In the genomic region with DNA sequence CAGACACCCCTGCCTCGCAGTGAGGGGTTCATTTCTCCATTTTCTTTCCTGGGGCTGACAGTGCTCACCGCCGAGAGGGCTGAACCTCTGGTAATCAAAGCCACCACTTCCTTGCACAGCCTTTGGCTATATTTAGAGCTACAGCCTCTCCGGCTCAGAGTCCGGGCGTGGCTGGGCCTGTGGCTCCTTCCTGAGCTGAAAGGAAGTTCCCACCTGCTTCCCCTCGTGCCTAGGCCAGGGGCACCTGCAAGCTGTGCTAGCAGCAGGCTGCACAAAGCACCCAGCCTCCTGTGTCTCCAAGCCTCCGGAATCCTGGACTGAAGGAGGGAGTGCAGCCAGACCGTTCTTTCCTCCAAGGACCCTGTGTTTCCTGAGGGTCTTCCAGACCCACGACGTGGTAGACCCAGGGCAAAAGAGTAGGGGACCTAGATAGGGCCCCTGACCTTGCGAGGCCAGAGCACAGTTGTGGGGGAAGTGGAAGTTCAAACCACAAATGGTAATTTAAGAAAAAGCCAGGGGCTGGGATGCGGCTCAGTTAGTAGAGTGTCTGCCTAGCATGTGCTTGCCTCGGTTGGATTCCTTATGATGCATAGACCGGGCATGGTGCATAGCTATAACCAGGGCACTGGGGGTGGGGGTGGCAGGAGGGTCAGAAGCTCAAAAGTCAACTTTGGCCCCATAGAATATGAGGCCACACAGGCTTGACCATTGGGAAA, we compare ENCODE assay signal across 8 mouse cellular contexts. TPM values are rescaled to one million over a fixed set of nuclear protein-coding genes. Genes with fewer than 3 reads are reported as not detected.
DNase-seq lines count a peak whose midpoint lies in the region; ATAC-seq lines count a peak whose summit lies in the region.

No protein-coding gene starts in this region.

- no peak overlapping the region for H3K27ac ChIP-seq in midbrain, embryonic 11.5 days (ENCODE audit: low read depth, low read length)
- no peak overlapping the region for H3K27ac ChIP-seq in midbrain, embryonic 14.5 days (replicated peaks; ENCODE audit: low read depth, low read length)
- H3K27ac ChIP-seq in heart, embryonic 15.5 days: peak overlapping the region; percentile 90
- no peak overlapping the region for H3K27ac ChIP-seq in hindbrain, embryonic 16.5 days (ENCODE audit: low read depth, low read length)

- no peak for ATAC-seq in midbrain, embryonic 11.5 days (ENCODE audit: low FRiP score)
- no peak for ATAC-seq in midbrain, embryonic 14.5 days (ENCODE audit: low FRiP score, low TSS enrichment)
- peak; percentile 28 for ATAC-seq in heart, embryonic 15.5 days (replicated peaks; ENCODE audit: insufficient number of reproducible peaks, insufficient read depth, low FRiP score, low read depth)
- ATAC-seq in hindbrain, embryonic 16.5 days: no peak

- H3K9me3 ChIP-seq in midbrain, embryonic 11.5 days (ENCODE audit: control insufficient read depth, low read length): no peaks in the 10 kb centered on the region
- no peaks in the 10 kb centered on the region for H3K9me3 ChIP-seq in midbrain, embryonic 14.5 days (ENCODE audit: control insufficient read depth, low read length)
- H3K9me3 ChIP-seq in heart, embryonic 15.5 days (replicated peaks): no peaks in the 10 kb centered on the region
- H3K9me3 ChIP-seq in hindbrain, embryonic 16.5 days (ENCODE audit: control insufficient read depth, low read length): no peaks in the 10 kb centered on the region

- DNase-seq in midbrain, embryonic 11.5 days (ENCODE audit: low spot score, missing footprints): peak; percentile 54
- no peak for DNase-seq in midbrain, embryonic 14.5 days
- DNase-seq in lung, postnatal 36 days: peak; percentile 55
- DNase-seq in thymus, postnatal 4 days: peak; percentile 83
- DNase-seq in ovary, adult 18-20 months (ENCODE audit: low spot score): no peak
- DNase-seq in ovary, postnatal 14 days (ENCODE audit: low spot score): no peak

- peaks cover 12% of the 10 kb centered on the region; the same call in 1 of the 2 replicates for H3K4me1 ChIP-seq in midbrain, embryonic 11.5 days (ENCODE audit: control insufficient read depth, insufficient read depth, low read length)
- H3K4me1 ChIP-seq in midbrain, embryonic 14.5 days (ENCODE audit: control insufficient read depth, insufficient read depth, low read length): 0 out of 2 replicates have a peak, but pooled peaks cover 4% of the 10 kb centered on the region
- H3K4me1 ChIP-seq in heart, embryonic 15.5 days (replicated peaks): peaks cover 73% of the 10 kb centered on the region
- no peaks in the 10 kb centered on the region; the same call in 1 of the 2 replicates for H3K4me1 ChIP-seq in hindbrain, embryonic 16.5 days (ENCODE audit: control insufficient read depth, insufficient read depth, low read depth, low read length)

- no peaks in the 10 kb centered on the region for H3K27me3 ChIP-seq in midbrain, embryonic 11.5 days (ENCODE audit: control insufficient read depth, insufficient read depth, low read length)
- H3K27me3 ChIP-seq in midbrain, embryonic 14.5 days (ENCODE audit: control insufficient read depth, insufficient read depth, low read length): no peaks in the 10 kb centered on the region
- no peaks in the 10 kb centered on the region for H3K27me3 ChIP-seq in heart, embryonic 15.5 days
- no peaks in the 10 kb centered on the region for H3K27me3 ChIP-seq in hindbrain, embryonic 16.5 days (replicated peaks; ENCODE audit: control insufficient read depth, insufficient read depth, low read length)

- H3K36me3 ChIP-seq in midbrain, embryonic 11.5 days (ENCODE audit: control insufficient read depth, insufficient read depth, low read length): no peaks in the 10 kb centered on the region
- H3K36me3 ChIP-seq in midbrain, embryonic 14.5 days (ENCODE audit: control insufficient read depth, insufficient read depth, low read length): no peaks in the 10 kb centered on the region
- no peaks in the 10 kb centered on the region for H3K36me3 ChIP-seq in heart, embryonic 15.5 days
- H3K36me3 ChIP-seq in hindbrain, embryonic 16.5 days (ENCODE audit: control insufficient read depth, insufficient read depth, low read length): no peaks in the 10 kb centered on the region

- 78% methylated on average over 15 of the region's 15 CpGs for WGBS in midbrain, embryonic 11.5 days
- 73% methylated on average over 15 of the region's 15 CpGs for WGBS in midbrain, embryonic 14.5 days
- WGBS in heart, embryonic 15.5 days: 34% methylated on average over 15 of the region's 15 CpGs
- 75% methylated on average over 15 of the region's 15 CpGs for WGBS in hindbrain, embryonic 16.5 days

- no peak overlapping the region for H3K4me2 ChIP-seq in midbrain, embryonic 11.5 days
- no peak overlapping the region for H3K4me2 ChIP-seq in midbrain, embryonic 14.5 days (ENCODE audit: low read length)
- H3K4me2 ChIP-seq in heart, embryonic 15.5 days: peak overlapping the region; percentile 46
- H3K4me2 ChIP-seq in hindbrain, embryonic 16.5 days (ENCODE audit: low read length): no peak overlapping the region

- no peak overlapping the region for H3K9ac ChIP-seq in midbrain, embryonic 11.5 days (ENCODE audit: low read length)
- no peak overlapping the region for H3K9ac ChIP-seq in midbrain, embryonic 14.5 days (replicated peaks; ENCODE audit: low read length)
- peak overlapping the region; percentile 39; the same call in 1 of the 2 replicates for H3K9ac ChIP-seq in heart, embryonic 15.5 days
- no peak overlapping the region for H3K9ac ChIP-seq in hindbrain, embryonic 16.5 days (ENCODE audit: low read depth, low read length)

- H3K4me3 ChIP-seq in midbrain, embryonic 11.5 days (ENCODE audit: low read depth, low read length): no peak overlapping the region
- H3K4me3 ChIP-seq in midbrain, embryonic 14.5 days (replicated peaks; ENCODE audit: low read depth, low read length): no peak overlapping the region
- no peak overlapping the region for H3K4me3 ChIP-seq in heart, embryonic 15.5 days
- H3K4me3 ChIP-seq in hindbrain, embryonic 16.5 days (ENCODE audit: low read length): no peak overlapping the region

RNA-seq across cellular contexts. Expression of a gene that starts 26.4 kb away (rescaled TPM):
- polyA plus RNA-seq in midbrain, embryonic 11.5 days (2014; fragmentation: Nextera tagmentation; extraction: Ambion mirVana): 70.4 and 77.3 TPM in 2 replicates
- polyA plus RNA-seq in midbrain, embryonic 14.5 days (2014; fragmentation: Nextera tagmentation; extraction: Ambion mirVana): 17.1 and 18.8 TPM in 2 replicates
- polyA plus RNA-seq in heart, embryonic 15.5 days (2015; fragmentation: Nextera tagmentation; extraction: Ambion mirVana): 108 and 120 TPM in 2 replicates
- 10.0 and 15.4 TPM in 2 replicates for polyA plus RNA-seq in hindbrain, embryonic 16.5 days (2015; fragmentation: Nextera tagmentation; extraction: Ambion mirVana)

RNA-seq across cellular contexts. Expression of a gene that starts 46.8 kb away (rescaled TPM):
- 137 and 140 TPM in 2 replicates for polyA plus RNA-seq in midbrain, embryonic 11.5 days (2014; fragmentation: Nextera tagmentation; extraction: Ambion mirVana)
- polyA plus RNA-seq in midbrain, embryonic 14.5 days (2014; fragmentation: Nextera tagmentation; extraction: Ambion mirVana): 115 and 127 TPM in 2 replicates
- 84.8 and 96.2 TPM in 2 replicates for polyA plus RNA-seq in heart, embryonic 15.5 days (2015; fragmentation: Nextera tagmentation; extraction: Ambion mirVana)
- 106 and 116 TPM in 2 replicates for polyA plus RNA-seq in hindbrain, embryonic 16.5 days (2015; fragmentation: Nextera tagmentation; extraction: Ambion mirVana)

Comparison
In these comparisons a context has a peak if more than half of its experiments do, and no peak if none do; other contexts are left out.
1. DNase-seq: peak in midbrain, embryonic 11.5 days (single experiment), lung, postnatal 36 days (single experiment) and thymus, postnatal 4 days (single experiment); none in midbrain, embryonic 14.5 days (single experiment), ovary, adult 18-20 months (single experiment) and ovary, postnatal 14 days (single experiment).